Mouse (Mus musculus) thymus, adult 2 months (tissue): ENCODE results near the gene Sord.
"Not testable (repeated sequence)": the region's sequence is repeated elsewhere in the genome, so short reads cannot be mapped to it uniquely, and the experiment has no call there.

Source experiments
- CTCF ChIP-seq: fragments of 200-500 bp; IDR thresholded peaks from 2 replicates; pipeline ENCODE4 v1.5.1; 2012; ENCODE audit warnings: mild to moderate bottlenecking, control low read depth, low read length, moderate library complexity, borderline replicate concordance; ENCODE audit not compliant: control insufficient read depth, poor library complexity, insufficient read depth; ENCODE audit errors: extremely low read depth
- POLR2A ChIP-seq: fragments of 200-500 bp; IDR thresholded peaks from 2 replicates; pipeline ENCODE4 v1.6.1; 2012; ENCODE audit warnings: mild to moderate bottlenecking, low read length, control low read depth, moderate library complexity; ENCODE audit not compliant: control insufficient read depth, poor library complexity, insufficient read depth; ENCODE audit errors: extremely low read depth

DNA sequence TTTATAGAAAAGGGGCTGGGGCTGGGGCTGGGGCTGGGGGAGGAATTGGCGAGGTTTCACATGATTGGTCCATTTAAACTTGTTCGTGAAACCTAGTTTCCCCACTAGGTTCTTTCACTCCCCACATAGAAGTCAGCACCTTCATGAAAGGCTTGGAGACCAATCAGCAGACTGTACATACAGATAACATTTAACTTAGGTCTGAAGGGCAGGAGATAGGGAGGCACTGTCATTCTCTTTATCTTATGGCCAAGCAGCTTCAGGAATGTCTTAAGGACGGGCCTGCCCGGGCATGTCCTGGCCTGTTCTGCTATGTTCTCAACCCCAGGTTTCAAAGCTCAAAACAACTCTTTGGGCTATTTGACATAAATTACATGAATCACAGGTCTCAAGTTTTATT lies 17.5 kb upstream of the Sord start:
- TF ChIP-seq CTCF, POLR2A: not testable (repeated sequence)
